Mouse (Mus musculus): ENCODE results near the gene Abhd17b. TPM values are rescaled to one million over a fixed set of nuclear protein-coding genes. Genes with fewer than 3 reads are reported as not detected.

Abhd17b gene
- total and polyA plus RNA-seq, 3 experiments: 19.3 to 62.1 (median 33.5) TPM

- TF ChIP-seq IRF4 (IDR thresholded peaks at IDR 0.05; ENCODE audit: low read depth, low read length) (no peak), MAX (IDR thresholded peaks at IDR 0.05; ENCODE audit: low read length) (no peak), USF2 (conservative IDR thresholded peaks at IDR 0.05; ENCODE audit: low read depth, low read length) (no peak), SIN3A (IDR thresholded peaks at IDR 0.05; ENCODE audit: low read length) (no peak), JUN (IDR thresholded peaks at IDR 0.05; ENCODE audit: insufficient read depth, low read depth, low read length) (no peak), UBTF (IDR thresholded peaks at IDR 0.05; ENCODE audit: low read depth, low read length) (no peak)
- dilution Hi-C loops (cut with MboI; ENCODE audit: extremely low pct_ligation_motif_present, extremely low pct_unique_long_range_greater_than_20kb, low sequenced_read_pairs): no loop called here
- Histone ChIP-seq H3K9ac (ENCODE audit: insufficient read depth, low read depth) (no peak overlapping the region), H3K4me2 (ENCODE audit: insufficient read depth, low read depth, poor library complexity, severe bottlenecking) (no peak overlapping the region), H3K9me3 (replicated peaks; ENCODE audit: low read length) (no peaks in the 10 kb centered on the region), H3K4me3 (replicated peaks in 1 of 3; ENCODE audit: low read depth in 2 of 3, low read length in 2 of 3, poor library complexity in 1 of 3) (no peak overlapping the region), H3K4me1 (ENCODE audit: control insufficient read depth in 1 of 2, insufficient read depth in 2 of 2) (peaks cover 8 to 10% of the 10 kb centered on the region in 2 experiments; a peak in 3 of 4 replicates), H3K79me2 (replicated peaks; ENCODE audit: control insufficient read depth, extremely low read depth, insufficient read depth, poor library complexity, severe bottlenecking) (no peaks in the 10 kb centered on the region; the same call in 1 of the 2 replicates), H3K27ac (ENCODE audit: insufficient read depth, low read depth) (no peak overlapping the region), H3K27me3 (replicated peaks) (no peaks in the 10 kb centered on the region), H3K36me3 (replicated peaks in 1 of 2; ENCODE audit: control insufficient read depth in 1 of 2, insufficient read depth in 1 of 2, low read length in 1 of 2) (peaks cover 8 to 28% of the 10 kb centered on the region in 2 experiments)
- DNase-seq (ENCODE audit: extremely low read depth): no peak
- in situ Hi-C loops (cut with MboI; ENCODE audit: low pct_ligation_motif_present, low pct_unique_long_range_greater_than_20kb, low sequenced_read_pairs): loop anchor here (25.0 kb wide), 1 partner anchor 688 kb away; no protein-coding TSS in a partner anchor
Measured at GRCm38 (mm10) chr19:21725168-21725567, 72.2 kb downstream of the Abhd17b start.

- in situ Hi-C loops (cut with MboI; ENCODE audit: low pct_ligation_motif_present, low pct_unique_long_range_greater_than_20kb, low sequenced_read_pairs) (loop anchor here (25.0 kb wide), 1 partner anchor 690 kb away; no protein-coding TSS in a partner anchor), dilution Hi-C loops (cut with MboI; ENCODE audit: extremely low pct_ligation_motif_present, extremely low pct_unique_long_range_greater_than_20kb, low sequenced_read_pairs) (no loop called here)
Measured at GRCm38 (mm10) chr19:21727081-21727480, 74.1 kb downstream of the Abhd17b start.

GRCm38 (mm10) chr19:21728342-21728741 is 75.4 kb downstream of the Abhd17b start:
- Histone ChIP-seq H3K4me3 (replicated peaks in 1 of 3; ENCODE audit: low read depth in 2 of 3, low read length in 2 of 3, poor library complexity in 1 of 3) (no peak overlapping the region), H3K9ac (ENCODE audit: insufficient read depth, low read depth) (no peak overlapping the region), H3K27me3 (replicated peaks) (no peaks in the 10 kb centered on the region), H3K4me2 (ENCODE audit: insufficient read depth, low read depth, poor library complexity, severe bottlenecking) (no peak overlapping the region), H3K27ac (ENCODE audit: insufficient read depth, low read depth) (no peak overlapping the region), H3K9me3 (replicated peaks; ENCODE audit: low read length) (no peaks in the 10 kb centered on the region), H3K4me1 (ENCODE audit: control insufficient read depth in 1 of 2, insufficient read depth in 2 of 2) (peaks cover 8 to 14% of the 10 kb centered on the region in 2 experiments; a peak in 3 of 4 replicates), H3K79me2 (replicated peaks; ENCODE audit: control insufficient read depth, extremely low read depth, insufficient read depth, poor library complexity, severe bottlenecking) (no peaks in the 10 kb centered on the region), H3K36me3 (replicated peaks in 1 of 2; ENCODE audit: control insufficient read depth in 1 of 2, insufficient read depth in 1 of 2, low read length in 1 of 2) (peaks cover 5 to 15% of the 10 kb centered on the region in 2 experiments)
- peak; percentile 75 for DNase-seq (ENCODE audit: extremely low read depth)
- dilution Hi-C loops (cut with MboI; ENCODE audit: extremely low pct_ligation_motif_present, extremely low pct_unique_long_range_greater_than_20kb, low sequenced_read_pairs) (no loop called here), in situ Hi-C loops (cut with MboI; ENCODE audit: low pct_ligation_motif_present, low pct_unique_long_range_greater_than_20kb, low sequenced_read_pairs) (loop anchor here (25.0 kb wide), 1 partner anchor 691 kb away; no protein-coding TSS in a partner anchor)
- peak; percentile 95 for TF ChIP-seq EP300 (IDR thresholded peaks at IDR 0.05; ENCODE audit: low read length)
- 0 out of 2 replicates have a peak, but pooled peaks have one; percentile 34 for TF ChIP-seq RCOR1 (conservative IDR thresholded peaks at IDR 0.05; ENCODE audit: low read depth, low read length)
- TF ChIP-seq ETS1 (conservative IDR thresholded peaks at IDR 0.05; ENCODE audit: low read depth, low read length): peak; percentile 55; the same call in 1 of the 2 replicates
- peak; percentile 94 for TF ChIP-seq IRF4 (IDR thresholded peaks at IDR 0.05; ENCODE audit: low read depth, low read length)
- peak; percentile 80 for TF ChIP-seq MEF2A (IDR thresholded peaks at IDR 0.05; ENCODE audit: borderline replicate concordance, low read depth, low read length)
- peak; percentile 62 for TF ChIP-seq CHD2 (IDR thresholded peaks at IDR 0.05; ENCODE audit: low read length)
- TF ChIP-seq ZNF384 (IDR thresholded peaks at IDR 0.05; ENCODE audit: low read depth, low read length): peak; percentile 50; the same call in 1 of the 2 replicates
- no peak for TF ChIP-seq POLR2A (IDR thresholded peaks at IDR 0.05; ENCODE audit: low read depth, low read length)
- TF ChIP-seq ELF1 (IDR thresholded peaks at IDR 0.05; ENCODE audit: low read depth, low read length): 0 out of 2 replicates have a peak, but pooled peaks have one; percentile 21
- TF ChIP-seq SMC3 (IDR thresholded peaks at IDR 0.05; ENCODE audit: low read depth, low read length): no peak
- TF ChIP-seq MAZ (IDR thresholded peaks at IDR 0.05; ENCODE audit: low read depth, low read length): no peak
- TF ChIP-seq MAX (IDR thresholded peaks at IDR 0.05; ENCODE audit: low read length): no peak
- no peak for TF ChIP-seq RAD21 (IDR thresholded peaks at IDR 0.05; ENCODE audit: low read depth, low read length)
- TF ChIP-seq SIN3A (IDR thresholded peaks at IDR 0.05; ENCODE audit: low read length): no peak
- 0 out of 2 replicates have a peak, but pooled peaks have one; percentile 47 for TF ChIP-seq BHLHE40 (IDR thresholded peaks at IDR 0.05; ENCODE audit: low read depth, low read length)

More at GRCm38 (mm10) chr19:21727081-21727480, 74.1 kb downstream of the Abhd17b start:
- no peaks in the 10 kb centered on the region for H3K79me2 ChIP-seq (replicated peaks; ENCODE audit: control insufficient read depth, extremely low read depth, insufficient read depth, poor library complexity, severe bottlenecking)
- TF ChIP-seq CTCF (conservative IDR thresholded peaks at IDR 0.05 in 1 of 2, IDR thresholded peaks at IDR 0.05 in 1 of 2; ENCODE audit: low read depth in 2 of 2, low read length in 2 of 2) (no peak), MEF2A (IDR thresholded peaks at IDR 0.05; ENCODE audit: borderline replicate concordance, low read depth, low read length) (no peak), TCF12 (IDR thresholded peaks at IDR 0.05; ENCODE audit: low read depth, low read length) (no peak), POLR2AphosphoS2 (IDR thresholded peaks at IDR 0.05; ENCODE audit: low read depth, low read length) (no peak), USF1 (IDR thresholded peaks at IDR 0.05; ENCODE audit: low read depth, low read length) (no peak), MAX (IDR thresholded peaks at IDR 0.05; ENCODE audit: low read length) (no peak), EP300 (IDR thresholded peaks at IDR 0.05; ENCODE audit: low read length) (no peak), SMC3 (IDR thresholded peaks at IDR 0.05; ENCODE audit: low read depth, low read length) (no peak), UBTF (IDR thresholded peaks at IDR 0.05; ENCODE audit: low read depth, low read length) (no peak), RCOR1 (conservative IDR thresholded peaks at IDR 0.05; ENCODE audit: low read depth, low read length) (no peak), ZKSCAN1 (IDR thresholded peaks at IDR 0.05; ENCODE audit: borderline replicate concordance, low read depth, low read length) (no peak), USF2 (conservative IDR thresholded peaks at IDR 0.05; ENCODE audit: low read depth, low read length) (no peak), RAD21 (IDR thresholded peaks at IDR 0.05; ENCODE audit: low read depth, low read length) (no peak), CHD2 (IDR thresholded peaks at IDR 0.05; ENCODE audit: low read length) (no peak), HCFC1 (IDR thresholded peaks at IDR 0.05; ENCODE audit: low read depth, low read length) (no peak), ZMIZ1 (IDR thresholded peaks at IDR 0.05; ENCODE audit: low read depth, low read length) (no peak), MXI1 (IDR thresholded peaks at IDR 0.05; ENCODE audit: low read depth, low read length) (no peak), GABPA (IDR thresholded peaks at IDR 0.05; ENCODE audit: insufficient replicate concordance, low read depth, low read length) (no peak)
- H3K9ac ChIP-seq (ENCODE audit: insufficient read depth, low read depth): no peak overlapping the region
- no peak overlapping the region for H3K27ac ChIP-seq (ENCODE audit: insufficient read depth, low read depth)
- H3K4me3 ChIP-seq (replicated peaks in 1 of 3; ENCODE audit: low read depth in 2 of 3, low read length in 2 of 3, poor library complexity in 1 of 3): no peak overlapping the region
- no peaks in the 10 kb centered on the region for H3K9me3 ChIP-seq (replicated peaks; ENCODE audit: low read length)
- no peaks in the 10 kb centered on the region for H3K27me3 ChIP-seq (replicated peaks)
- DNase-seq (ENCODE audit: extremely low read depth): no peak
- H3K4me1 ChIP-seq (ENCODE audit: control insufficient read depth in 1 of 2, insufficient read depth in 2 of 2): peaks cover 8 to 10% of the 10 kb centered on the region in 2 experiments; a peak in 3 of 4 replicates
- peaks cover 8 to 25% of the 10 kb centered on the region in 2 experiments for H3K36me3 ChIP-seq (replicated peaks in 1 of 2; ENCODE audit: control insufficient read depth in 1 of 2, insufficient read depth in 1 of 2, low read length in 1 of 2)
- H3K4me2 ChIP-seq (ENCODE audit: insufficient read depth, low read depth, poor library complexity, severe bottlenecking): no peak overlapping the region
